Mouse (Mus musculus): ENCODE results near the gene Zfp956.

GRCm38 (mm10) chr6:47943021-47943691 is 10.0 kb upstream of the Zfp956 start:
- TF ChIP-seq CTCF (conservative IDR thresholded peaks at IDR 0.05; ENCODE audit: insufficient read depth, insufficient read length, low read depth, low read length) (peak; percentile 44; the same call in 1 of the 2 replicates), POLR2A (IDR thresholded peaks at IDR 0.05; ENCODE audit: low read depth, low read length) (no peak)
